Mouse (Mus musculus) retina, adult 2 months (tissue): ENCODE measurements around the gene Itgb6.
A peak's percentile ranks its signal among the peaks of the same experiment; 100 is the strongest.

Experiments
- DNase-seq: peaks from one replicate; pipeline ENCODE4 v3.0.0-alpha.2; 2012; ENCODE audit warnings: low read depth, low spot score

Itgb6 gene

GRCm38 (mm10) chr2:60622161-60622560 lies 100.3 kb downstream of the Itgb6 start:
- DNase-seq, result no peak

DNA sequence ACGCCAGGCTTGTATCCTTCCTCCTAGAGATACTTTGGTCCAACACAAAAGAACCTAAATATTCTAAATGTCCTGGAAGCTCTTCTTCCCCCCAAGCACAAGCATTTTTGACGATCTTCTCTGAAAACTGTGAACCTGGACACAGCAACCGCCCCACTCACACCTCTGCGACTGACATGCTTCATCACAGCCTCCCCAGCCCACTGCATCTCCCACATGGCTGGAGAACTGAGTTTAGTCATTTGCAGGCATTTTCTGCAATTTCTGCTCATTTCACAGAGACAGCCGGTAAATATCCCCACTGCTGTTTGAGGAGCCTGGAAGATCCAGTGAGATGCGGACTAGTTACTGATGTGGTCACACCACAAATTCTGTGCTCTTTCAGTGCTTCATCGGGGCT lies 107.7 kb downstream of the Itgb6 start:
- no peak for DNase-seq

GRCm38 (mm10) chr2:60613857-60614228 lies 108.6 kb downstream of the Itgb6 start:
- no peak for DNase-seq

GRCm38 (mm10) chr2:60612906-60613856 lies 109.3 kb downstream of the Itgb6 start:
- DNase-seq, result no peak

DNA sequence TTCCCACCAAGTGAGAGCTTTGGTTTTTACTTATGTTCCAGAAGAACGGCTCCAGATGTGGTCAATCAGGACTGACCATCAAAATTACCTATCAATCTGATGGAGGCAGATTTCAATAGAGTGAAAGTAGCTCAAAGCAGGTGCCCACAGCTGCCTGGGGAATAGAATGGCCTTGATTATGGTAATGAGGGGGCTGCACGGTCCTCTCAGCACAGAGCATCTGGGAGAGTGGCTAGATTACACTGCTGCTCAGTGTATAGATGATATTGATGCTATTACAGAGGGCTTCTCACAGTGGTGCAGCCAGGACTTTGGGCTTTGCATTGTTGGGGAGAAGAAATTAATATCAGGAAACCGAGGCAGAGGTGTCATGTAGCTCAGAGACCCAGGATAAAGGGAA lies 110.8 kb downstream of the Itgb6 start:
- no peak for DNase-seq

GRCm38 (mm10) chr2:60609436-60610199 lies 112.8 kb downstream of the Itgb6 start:
- DNase-seq, result no peak

DNA sequence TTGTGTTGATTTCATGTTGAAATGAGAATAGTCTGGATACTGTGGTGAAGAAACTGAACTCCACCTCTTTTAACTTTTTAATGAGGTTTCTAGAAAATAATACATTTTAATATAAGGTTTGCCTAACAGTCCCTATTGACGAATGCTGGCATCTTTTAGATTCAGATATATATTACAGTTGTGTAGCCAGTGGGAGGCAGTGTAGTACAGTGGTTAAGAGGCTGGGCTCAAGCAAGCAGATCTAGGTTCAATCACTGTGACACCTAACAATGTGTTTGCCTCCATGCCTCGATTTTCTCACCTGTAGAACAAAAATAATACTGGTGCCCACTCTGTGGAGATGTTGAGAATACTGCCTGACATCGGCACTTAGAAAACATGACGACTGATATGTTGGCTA lies 114.5 kb downstream of the Itgb6 start:
- DNase-seq, result no peak

DNA sequence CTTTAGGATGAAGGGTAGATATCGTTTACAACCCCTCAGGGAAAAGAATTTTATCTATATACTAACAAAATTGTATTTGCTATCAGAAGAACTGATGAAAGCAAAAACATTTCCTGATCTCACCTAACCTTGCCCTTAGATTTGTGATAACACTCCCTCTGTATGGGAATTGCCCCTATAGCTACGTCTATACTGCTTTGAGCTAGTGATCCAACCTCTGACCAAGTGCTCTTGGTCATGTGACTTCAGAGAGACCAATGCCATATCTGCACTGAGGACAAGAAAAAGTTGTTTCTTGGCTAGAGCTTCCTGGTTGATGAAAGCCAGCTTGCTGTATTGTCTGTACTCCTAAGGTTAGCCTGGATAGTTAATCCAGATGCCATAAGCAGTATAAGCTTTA lies 121.1 kb downstream of the Itgb6 start:
- DNase-seq, result no peak

- DNase-seq, result no peak
These were observed 121.6 kb downstream of the Itgb6 start for GRCm38 (mm10) chr2:60600863-60601262.

GRCm38 (mm10) chr2:60583416-60583815 lies 139.0 kb downstream of the Itgb6 start:
- DNase-seq, result no peak

GRCm38 (mm10) chr2:60554561-60554960 lies 167.9 kb downstream of the Itgb6 start:
- no peak for DNase-seq

GRCm38 (mm10) chr2:60552902-60553682 lies 169.4 kb downstream of the Itgb6 start, which contains the start of gene Pla2r1:
Gene Pla2r1 (minus strand): TSS chr2:60553308.
- peak; percentile 66 for DNase-seq

DNA sequence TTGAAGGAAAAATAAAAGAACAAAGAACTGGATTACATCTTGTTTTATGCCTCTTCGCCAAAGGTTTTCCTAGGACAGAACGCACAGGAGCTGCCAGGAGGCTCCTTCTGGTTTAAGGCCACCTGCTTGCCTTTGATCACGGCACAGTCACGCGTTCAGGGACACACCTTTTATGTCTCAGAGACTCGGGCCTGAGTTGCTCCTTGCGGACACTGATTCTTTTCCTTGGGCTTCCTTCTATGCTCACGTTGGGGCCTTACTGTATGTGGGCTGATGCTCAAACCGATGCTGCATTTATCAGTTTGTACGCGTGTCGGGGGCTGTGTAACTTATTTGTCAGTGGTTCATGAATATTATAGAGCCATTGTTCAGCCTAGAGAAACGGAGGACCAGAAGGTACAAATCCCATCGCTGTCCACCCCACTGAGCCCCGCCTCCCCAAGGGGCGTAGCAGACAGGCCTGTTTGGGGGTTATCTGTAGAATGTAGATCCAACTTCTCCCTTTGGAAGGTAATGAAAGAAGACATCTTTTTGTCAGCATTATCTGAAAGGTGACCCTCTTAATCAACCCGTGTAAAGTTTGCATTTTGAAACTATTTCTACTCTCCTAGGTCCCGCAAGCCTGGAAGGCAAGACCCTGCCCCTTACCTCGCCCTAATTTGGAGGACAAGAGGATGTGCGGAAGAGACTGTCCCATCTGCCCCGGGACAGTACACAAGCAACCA lies 170.1 kb downstream of the Itgb6 start:
- DNase-seq, result no peak

DNA sequence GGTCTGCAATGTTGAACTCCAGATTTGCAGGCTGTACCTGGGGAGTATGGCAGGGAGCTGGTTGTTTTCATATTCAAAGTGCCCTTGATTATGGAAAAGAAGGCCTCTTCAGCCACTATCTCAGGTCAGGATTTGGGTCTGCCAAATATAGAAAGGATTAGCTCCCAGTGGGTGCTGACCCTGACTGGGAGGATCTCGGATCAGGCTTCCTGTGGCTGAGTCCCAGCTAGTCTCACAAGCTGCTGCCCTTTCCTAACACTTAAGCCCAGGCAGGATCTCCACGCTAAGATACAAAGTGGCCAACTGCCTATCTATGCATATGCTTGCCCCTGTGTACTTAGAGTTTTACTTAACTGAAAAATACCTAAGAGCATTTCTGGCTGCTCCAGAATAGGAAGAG lies 170.8 kb downstream of the Itgb6 start:
- DNase-seq, result peak; percentile 90

- no peak for DNase-seq
These were observed 171.9 kb downstream of the Itgb6 start for GRCm38 (mm10) chr2:60550521-60550920.

GRCm38 (mm10) chr2:60549851-60550250 lies 172.6 kb downstream of the Itgb6 start:
- no peak for DNase-seq
